Mouse (Mus musculus) ES-E14 (cell line): Measurements from ENCODE around the gene Lyzl4.

Source experiments
- CHD2 ChIP-seq: IDR thresholded peaks from 2 replicates; pipeline ENCODE4 v1.6.1; 2014; ENCODE audit warnings: mild to moderate bottlenecking, low read depth, low read length, inconsistent platforms
- HCFC1 ChIP-seq: IDR thresholded peaks from 2 replicates; pipeline ENCODE4 v1.6.1; 2012; ENCODE audit warnings: low read length, inconsistent platforms, borderline replicate concordance; ENCODE audit not compliant: insufficient read depth
- MAFK ChIP-seq: IDR thresholded peaks from 2 replicates; pipeline ENCODE4 v1.6.1; 2014; ENCODE audit warnings: mild to moderate bottlenecking, low read depth, low read length, inconsistent platforms; ENCODE audit not compliant: insufficient read depth
- ZC3H11A ChIP-seq: IDR thresholded peaks from 2 replicates; pipeline ENCODE4 v1.6.1; 2012; ENCODE audit warnings: low read depth, mild to moderate bottlenecking, inconsistent platforms, low read length, borderline replicate concordance
- ZNF384 ChIP-seq: IDR thresholded peaks from 2 replicates; pipeline ENCODE4 v1.6.1; 2012; ENCODE audit warnings: low read depth, low read length, inconsistent platforms

GRCm38 (mm10) chr9:121616471-121616870, 25.4 kb downstream of the Lyzl4 start:
- TF ChIP-seq CHD2 (no peak), HCFC1 (no peak), ZNF384 (no peak), MAFK (no peak), ZC3H11A (no peak)
